Mouse (Mus musculus): Measurements from ENCODE around the gene Myzap.
"Not testable (repeated sequence)": the region's sequence is repeated elsewhere in the genome, so short reads cannot be mapped to it uniquely, and the experiment has no call there.

Myzap gene

DNA sequence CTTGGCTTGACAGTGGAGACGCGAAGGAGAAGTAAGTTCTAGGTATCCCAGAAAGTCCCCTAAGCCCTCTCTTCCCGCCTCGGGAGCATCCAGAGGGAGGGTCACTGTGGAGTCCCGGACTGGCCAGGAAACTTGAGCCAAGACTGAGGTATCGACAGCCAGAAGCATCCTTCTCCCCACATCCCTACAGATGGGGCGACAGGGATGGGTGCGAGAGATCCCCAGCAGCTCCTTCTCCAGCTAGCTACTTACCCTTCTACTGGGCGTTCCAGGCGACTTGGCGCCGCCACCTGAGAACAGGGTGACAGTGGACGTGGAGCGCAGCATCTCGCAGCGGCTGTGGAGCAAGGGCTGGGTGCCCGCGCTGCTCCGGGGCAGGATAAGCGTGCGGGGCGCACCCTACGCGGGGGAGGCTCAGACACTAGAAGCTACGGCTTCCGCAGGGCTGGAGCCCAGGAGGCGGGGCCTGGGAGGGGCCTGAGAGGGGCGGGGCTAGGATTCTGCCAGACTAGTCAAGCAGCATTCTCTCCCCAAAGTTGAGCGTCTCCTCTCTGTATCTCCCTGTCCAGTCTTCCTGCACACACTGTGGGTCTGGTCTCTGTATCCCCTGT is at the start of gene Myzap:
Gene Myzap, minus strand, starts transcription at position 423 of the 611 bp plus-strand sequence.
- peak; percentile 93 to 94 for DNase-seq

DNA sequence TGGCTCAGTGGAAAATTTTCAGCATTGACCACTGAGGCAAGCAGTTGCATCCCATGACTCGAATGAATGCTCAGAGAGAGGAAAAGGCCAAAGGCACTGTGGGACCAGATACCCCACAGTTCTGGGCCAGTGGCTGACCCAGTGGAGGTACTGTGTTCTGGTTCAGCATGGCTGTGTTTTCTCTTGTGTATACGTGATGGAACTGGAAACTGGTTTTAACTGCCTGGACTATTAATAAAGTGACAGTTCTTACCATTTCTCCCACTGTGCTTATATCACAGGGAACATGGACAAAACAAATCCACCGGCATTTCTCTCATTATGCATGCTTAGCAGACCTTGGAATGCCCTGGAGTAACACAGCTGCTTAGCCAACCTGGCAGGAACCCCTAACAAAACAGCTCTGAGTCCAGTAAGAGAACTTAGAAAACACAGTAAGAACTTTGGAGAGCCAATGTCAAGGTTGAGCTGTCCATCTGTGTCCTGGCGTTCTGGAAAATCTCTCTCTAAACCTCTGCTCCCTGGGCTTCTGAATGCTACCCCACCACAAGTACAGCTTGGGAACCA is 48.3 kb upstream of the Myzap start:
- DNase-seq = no peak

DNA sequence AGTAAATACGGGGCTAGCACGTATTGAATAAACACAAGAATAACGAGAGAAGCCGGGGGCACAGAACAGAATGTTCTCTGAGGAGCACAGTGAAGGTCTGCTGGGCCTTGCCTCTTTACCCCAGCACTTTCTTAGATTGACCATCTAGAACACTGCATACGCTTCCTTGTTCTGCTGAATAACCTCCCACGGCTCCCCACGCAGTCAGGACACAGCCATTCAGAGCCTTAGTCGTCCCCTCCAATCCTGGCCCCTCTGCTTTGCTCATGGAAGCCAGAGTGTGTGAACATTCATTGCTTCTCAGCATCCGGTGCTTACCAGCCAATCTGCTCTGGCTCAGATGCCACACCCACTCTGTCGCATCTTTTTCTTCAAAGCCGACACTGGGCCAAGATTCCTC is 46.0 kb upstream of the Myzap start:
- DNase-seq = no peak

DNA sequence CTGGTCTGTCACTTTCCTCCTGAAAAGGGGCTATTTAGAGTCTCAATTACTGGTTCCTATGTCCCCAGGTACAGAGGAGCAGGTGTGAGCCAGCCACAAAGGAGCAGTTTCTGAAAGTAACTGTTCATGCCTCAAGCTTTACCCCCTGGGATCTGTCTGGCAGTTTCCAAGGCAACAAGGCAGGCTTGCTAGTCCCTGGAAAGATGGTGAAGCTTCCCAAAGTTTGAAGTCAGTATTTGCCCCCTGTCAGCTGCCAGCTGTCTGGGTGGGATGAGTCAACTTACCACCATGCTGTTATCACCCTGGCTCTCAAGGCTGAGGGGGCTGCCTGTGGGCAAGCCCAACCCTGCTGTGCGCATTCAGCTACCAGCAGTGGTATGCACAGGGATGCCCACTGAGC is 44.7 kb upstream of the Myzap start:
- no peak for DNase-seq

DNA sequence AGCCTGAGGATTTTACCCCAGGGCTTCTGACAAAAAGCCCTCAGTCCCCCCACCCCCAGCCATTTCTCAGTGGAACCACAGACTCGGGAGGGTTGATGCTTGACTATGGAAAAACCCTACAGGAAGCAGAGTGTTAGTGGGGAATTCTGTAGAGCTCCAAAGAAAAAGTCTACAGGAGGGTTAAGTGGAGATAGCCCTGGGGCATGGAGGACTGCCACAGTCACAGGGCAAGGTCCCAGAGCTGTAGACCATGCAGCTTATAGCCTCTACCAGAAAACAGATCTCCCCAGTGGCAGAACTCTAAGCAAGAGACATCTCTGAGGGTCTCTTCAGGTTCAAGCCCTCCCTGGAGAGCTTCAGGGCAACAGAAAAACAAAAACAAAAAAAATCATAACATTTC is 43.5 kb upstream of the Myzap start:
- DNase-seq = no peak

DNA sequence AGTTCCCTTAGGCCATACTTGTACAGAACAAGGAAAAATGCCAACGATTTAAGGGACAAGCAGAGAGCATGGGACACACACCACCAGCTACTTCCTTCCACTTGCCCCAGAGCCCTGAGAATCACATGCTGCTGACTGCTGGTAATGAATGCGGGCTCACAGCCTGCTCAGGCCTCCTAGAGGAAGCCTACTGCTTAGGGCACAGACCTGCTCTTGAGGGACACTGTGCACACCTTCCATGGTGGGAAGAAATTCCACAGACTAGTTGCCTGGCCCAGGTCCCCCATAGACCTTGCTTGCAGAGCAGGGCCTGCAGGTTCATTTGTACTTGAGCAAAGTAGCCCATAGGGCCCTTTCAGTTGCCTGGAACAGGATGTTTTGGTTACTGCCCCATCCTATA is 42.8 kb upstream of the Myzap start:
- DNase-seq = no peak

DNA sequence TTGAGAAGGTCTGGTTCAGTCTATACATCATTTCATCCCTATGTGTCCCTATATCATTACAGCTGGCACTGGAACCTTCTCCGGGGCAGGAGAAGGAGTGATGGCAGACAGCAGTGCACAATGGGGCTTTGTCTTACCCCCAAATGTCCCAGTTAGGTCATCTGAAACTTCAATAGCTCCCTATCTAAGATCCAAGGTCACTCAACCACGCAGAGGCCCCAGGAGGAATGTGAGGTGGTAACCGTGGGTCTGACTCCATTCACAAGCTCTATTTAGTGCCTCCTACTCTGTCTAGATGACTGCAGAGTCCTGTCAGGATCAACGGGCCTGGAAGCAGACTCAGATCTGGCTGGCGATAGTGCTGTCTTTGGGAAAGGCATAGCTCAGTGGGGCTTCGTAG is 36.8 kb upstream of the Myzap start:
- no peak for DNase-seq

DNA sequence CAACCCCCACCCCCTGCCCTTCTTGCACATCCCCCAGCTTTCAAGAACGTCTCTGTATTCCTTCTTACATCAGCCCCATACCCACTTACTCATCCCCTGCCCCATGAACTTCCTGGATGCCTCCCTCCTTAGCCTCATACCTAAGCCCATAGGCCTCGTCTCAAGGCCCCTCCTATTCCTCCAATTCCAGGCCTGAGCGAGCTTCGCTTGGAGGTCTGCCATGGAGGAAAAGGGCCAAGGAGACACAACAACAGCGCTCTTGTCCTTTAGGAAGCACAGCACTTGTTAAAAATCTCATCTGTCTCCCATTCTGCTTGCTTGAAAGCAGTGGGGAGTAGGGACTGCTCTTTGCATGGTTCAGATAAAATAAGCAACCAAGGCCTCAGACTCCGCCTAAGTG is 36.1 kb upstream of the Myzap start:
- no peak for DNase-seq

DNA sequence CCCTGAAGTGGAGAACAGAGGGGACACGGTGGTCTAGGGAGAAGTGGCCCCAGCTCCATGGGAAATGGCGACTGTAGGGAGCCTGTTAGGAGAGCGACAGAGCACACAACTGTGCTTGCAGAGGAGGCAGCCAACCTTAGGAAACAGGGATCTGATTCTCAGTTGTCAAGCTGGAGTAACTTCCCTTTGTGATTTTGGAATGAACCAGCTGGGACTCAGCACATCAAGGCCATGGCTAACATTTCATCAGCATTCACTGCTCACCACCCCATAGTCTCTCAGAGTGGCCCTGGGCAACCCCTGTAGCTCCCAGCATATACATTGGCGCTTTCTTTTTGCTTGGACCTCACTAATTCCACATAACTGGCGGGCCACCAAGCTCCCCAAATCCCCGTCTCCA is 33.8 kb upstream of the Myzap start:
- DNase-seq = no peak

DNA sequence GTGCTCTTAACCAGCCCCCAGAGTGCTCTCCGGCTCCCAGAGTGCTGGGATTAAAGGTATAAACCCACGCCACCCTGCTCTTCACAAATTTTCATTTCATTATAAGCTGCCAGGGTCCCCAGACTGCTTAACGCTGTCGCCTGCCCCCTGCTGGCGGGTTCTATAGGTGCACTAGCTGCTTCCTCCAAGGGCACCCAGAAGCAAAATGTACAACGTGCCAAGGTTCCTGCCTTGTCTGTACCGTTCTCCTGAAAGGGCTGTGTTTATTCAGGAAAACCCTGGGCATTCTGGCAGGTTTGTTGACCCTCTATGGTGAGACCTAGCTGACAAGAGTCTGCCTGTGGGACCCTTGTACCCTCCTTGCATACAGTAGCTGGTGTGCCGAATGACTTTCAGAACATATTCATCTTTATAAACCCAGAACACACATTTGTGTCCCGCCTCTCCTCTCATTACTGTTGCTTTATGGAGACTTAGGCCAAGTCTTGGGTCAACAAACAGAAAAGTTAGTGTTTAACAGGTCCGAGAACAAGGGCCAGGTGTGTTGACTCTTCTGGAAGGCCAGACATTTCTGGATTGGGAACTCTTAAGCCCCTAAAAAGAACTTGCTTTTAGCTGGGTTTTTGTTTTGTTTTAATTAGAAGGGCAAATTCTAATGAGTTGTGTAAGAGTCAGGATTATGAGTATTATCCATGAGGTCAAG is 32.8 kb upstream of the Myzap start:
- peak; percentile 69 to 81 for DNase-seq

DNA sequence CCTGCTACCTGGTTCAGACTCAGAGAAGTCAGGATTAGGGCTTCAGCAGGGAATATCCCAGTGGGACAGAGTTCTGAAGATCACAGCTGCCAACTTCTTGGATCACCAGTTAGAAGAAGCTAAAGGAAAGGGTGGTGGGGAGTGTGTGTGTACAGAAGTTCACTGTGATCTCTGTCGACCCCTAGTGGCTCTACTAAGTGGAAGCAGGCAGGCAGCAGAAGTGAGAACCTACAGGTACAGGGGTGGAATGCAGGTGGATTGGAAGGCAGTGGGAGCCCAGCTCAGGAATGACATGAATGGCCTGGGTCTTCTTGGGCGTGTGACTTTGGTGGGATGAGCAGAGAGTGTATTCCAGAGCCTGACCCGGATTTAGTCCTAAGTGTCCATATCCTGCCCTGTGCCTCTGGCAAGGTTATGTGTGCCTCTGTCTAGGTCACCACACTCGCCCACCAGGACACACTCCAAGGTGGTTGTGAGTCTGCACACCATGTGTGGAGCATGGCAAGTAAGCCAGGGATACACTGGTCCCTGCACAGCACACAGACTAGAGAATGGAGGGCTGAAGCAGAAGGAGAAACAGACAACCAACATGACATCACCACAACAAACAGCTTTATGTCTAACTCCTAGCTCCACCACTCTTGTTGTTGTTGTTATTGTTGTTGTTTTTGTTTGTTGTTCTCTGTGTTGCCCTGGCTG is 31.9 kb upstream of the Myzap start:
- peak in 1 of 2 experiments; percentile 49 for DNase-seq

DNA sequence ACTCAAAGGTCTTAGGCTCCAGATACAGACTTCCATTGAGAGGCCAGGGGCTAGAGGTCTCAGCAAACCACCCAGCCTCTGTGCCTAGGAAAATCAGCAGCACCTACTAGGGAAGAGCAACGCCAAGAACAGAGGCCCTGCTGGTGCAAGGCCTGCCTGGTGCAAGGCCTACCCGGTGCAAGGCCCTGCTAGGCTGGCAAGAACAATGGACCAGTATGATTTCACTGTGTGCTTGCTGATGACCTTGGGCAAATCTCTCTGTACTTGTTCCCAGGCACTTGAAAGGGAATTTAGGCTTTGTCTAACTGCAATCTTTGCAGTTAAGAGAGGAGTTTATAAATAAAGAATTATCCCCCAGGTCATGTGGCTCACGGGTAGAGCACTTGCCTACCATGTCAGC is 30.4 kb upstream of the Myzap start:
- DNase-seq = no peak

DNA sequence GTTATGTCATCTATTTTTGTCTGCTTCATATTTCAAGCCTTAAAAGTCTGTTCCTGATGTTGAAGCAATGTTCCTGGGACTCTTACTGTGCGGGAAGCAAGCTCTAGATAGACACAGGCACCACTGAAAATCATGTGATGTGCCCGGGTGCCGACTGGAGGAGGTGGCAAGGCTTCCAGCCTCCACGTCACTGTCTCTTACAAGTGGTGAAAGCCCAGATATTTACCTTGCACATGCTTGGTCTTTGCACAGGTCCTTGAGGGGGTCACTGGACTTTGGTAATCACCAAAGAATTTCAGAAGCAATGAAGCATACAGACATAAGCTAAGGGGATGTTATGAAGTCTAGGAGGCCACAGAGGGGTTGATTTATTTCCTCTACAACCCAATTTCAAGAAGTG is 29.8 kb upstream of the Myzap start:
- DNase-seq = no peak

DNA sequence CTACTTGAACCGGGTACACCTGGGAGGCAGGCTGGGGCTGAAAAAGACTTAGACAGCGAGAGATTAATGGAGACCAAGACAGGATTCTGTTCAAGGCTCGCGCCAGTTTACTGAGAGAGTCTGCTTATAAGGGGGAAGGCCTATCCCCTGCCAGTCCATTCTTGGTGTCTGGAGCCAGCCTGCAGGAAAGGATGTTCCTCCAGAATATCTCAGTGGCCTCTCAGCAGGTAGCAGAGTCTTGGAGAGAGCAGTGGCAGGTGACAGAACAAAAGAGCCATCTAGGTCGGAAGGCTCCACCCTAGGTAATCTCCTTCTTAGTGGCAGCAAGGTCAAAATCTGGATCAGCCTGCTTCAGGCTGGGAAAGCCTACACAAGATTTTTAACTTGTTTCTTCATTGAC is 28.0 kb upstream of the Myzap start:
- DNase-seq = not testable (repeated sequence)

DNA sequence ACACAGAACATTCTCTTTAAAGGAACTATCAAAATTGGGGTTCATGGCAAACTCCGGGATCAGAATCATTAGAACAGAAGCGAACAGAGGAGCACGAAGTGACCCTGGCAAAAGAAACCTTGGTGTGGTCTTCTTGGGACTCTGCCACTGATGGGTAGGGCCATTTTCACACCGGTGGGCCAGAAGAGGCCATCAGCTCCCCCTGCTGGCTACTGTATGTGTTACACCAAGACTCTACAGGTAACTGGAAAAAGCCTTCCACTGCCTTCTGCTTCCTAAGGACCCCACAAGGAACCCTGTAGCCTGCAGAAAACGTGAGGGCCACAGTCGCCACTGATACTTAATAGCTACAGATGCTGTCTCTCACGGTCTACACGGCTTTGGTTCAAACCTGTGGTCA is 25.2 kb upstream of the Myzap start:
- DNase-seq = peak in 1 of 2 experiments; percentile 54

DNA sequence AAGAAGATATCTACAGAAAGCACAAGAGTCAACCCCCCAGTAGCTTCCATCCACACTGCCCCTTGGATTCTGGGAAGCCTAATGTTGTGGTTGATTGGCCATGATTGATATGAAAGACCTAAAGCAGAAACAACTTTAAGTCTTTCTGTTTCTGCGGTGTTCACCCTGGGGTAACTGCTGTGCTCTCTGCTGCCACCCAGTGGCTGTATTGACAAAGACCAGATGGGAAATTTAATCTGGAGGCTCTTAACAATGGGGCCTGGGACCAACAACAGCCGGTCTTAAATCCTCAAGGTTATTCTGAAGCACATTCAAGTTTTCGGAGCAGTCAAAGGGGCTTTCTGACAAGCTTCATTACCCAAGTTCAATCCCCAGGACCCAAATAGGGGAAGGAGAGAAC is 24.0 kb upstream of the Myzap start:
- peak; percentile 70 to 85 for DNase-seq

DNA sequence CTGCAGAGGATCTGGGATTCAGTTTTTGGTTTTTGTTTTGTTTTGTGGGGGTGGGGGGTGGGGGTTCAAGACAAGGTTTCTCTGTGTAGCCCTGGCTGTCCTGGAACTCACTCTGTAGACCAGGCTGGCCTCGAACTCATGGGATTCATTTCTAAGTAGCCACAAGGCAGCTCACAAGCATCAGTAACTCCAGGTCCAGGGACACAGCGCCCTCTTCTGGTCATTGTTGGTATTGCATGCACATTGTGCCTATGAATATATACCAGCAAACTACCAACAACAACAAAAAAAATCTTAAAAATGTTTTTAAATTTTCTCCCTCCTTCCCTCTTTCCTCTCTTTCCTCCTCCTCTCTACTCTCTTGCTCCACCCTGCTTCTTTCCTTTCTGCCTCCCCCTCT is 22.5 kb upstream of the Myzap start:
- peak in 1 of 2 experiments; percentile 69 for DNase-seq

DNA sequence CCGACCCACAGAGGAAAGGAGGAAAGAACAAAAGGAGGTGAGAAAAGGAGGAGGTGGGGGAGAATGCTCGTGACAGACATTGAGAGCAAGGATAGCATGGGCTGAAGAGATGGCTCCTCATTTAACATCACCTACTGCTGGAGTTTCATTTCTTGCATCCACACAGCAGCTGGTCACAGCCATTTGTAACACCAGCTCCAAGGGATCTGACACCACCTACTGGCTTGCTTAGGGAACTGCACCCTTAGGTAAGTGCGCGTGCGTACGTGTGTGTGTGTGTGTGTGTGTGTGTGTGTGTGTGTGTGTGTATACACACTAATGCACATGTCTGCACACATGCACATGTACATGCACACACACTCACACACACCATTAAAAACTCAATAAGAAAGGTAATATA is 20.8 kb upstream of the Myzap start:
- peak in 1 of 2 experiments; percentile 39 for DNase-seq

DNA sequence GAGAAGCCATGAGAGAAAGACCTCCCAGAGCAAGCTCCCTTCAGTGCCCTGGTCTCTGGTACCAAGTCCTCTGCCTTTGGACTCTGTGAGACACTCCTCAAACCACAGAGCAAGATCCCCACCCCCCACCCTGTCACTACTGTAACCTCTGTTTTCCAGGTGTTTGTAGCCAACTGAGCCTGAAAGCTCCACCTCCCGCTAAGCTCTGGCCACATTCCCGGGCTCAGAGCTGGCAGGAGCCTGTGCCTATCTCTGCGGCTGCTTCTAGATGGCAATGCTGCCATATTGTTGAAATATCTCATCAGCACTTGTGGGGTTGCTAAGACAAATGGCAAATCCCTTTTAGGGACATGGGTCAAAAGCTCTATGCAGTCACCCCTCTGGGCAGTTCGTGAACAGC is 19.7 kb upstream of the Myzap start:
- DNase-seq = no peak

DNA sequence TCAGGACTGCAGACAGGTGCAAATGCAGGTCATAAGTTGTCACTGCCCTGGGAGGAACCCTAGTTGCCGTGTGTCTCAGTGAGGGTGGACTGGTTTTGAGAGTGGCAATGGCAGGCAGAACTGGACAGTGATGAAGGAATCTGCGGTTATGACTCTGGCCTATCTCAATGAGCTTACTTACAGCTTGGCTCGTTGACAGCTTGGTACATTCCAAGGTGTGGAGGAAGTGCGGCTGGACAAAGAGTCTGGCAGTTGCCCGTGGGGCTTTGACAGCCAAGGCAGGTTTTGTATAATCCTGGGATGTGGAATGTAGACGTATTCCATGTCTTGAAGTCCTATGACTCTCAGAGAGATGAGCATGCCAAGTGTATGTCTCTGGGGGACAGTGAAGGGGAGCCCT is 16.9 kb upstream of the Myzap start:
- DNase-seq = peak; percentile 36 to 55

DNA sequence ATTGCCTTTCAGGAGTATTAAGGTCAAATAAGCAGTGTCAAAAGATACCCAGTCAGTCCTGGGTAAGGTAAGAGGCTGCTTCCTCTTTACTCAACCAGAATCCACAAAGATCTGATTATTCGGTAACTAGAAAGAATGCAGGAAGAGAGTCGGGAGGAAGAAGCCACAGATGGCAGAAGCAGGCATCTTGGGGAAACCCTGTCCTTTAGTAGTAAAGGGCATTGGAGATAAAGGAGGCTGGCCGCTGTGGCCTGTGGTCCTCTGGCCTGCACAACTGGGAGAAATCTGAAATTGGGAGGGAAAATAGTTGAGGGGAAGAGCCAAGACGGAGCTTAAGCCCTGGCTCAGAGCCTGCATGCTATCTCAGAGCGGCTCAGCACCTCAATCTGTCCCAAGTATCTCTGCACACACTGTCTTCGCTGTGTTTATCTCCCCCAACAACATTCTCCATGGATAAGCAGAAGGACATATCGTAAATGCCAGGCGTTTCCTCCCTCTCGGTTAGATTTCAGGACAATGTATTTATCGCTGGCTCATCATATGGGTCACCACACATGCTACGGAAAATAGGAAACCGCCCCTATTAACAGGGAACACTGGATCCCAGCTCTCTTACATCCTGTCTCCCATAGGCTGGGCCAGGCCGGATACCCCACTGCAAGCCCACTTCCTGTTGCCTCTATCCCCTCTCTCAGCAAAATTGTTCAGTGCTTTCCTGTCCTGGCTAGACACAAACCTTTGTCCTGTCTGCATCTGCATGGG is 14.3 kb upstream of the Myzap start:
- peak; percentile 53 to 82 for DNase-seq

DNA sequence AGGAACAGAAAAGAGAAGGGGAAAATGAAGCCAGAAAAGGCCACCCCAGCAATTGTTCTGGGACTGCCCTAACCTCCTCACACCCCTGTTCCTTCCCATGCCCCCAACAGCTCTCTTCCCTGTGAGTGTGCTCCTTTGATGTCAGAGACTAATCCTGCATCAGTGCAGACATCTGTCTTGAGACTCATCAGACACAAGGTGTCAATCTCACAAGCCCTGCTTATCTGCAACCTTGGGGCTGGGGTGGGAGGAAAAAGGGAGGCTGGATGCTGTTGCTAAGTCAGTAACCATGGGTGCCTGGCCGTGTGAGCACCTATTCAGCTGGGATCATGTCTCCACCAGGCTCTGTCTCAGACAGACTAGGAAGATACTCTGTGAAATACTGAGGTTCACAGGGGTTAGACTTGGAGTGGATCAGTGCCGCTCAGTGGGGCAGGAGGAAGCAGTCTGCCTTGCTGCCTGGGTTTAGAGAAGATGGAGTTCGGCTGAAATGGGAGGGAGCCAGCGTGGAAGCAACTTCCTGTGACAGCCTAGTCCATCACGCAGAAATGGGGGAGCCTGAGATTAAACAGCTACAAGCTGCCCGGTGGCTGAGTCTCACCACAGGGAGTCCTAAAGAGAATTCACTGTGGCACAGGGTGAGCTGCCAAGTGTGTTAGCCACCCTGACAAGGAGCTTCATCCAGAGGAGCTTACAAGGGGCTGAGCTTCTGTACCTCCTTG is 12.9 kb upstream of the Myzap start:
- peak in 1 of 2 experiments; percentile 47 for DNase-seq
